Mouse (Mus musculus) midbrain, embryonic 11.5 days (tissue): ENCODE results near the gene Cdt1. TPM values are rescaled to one million over a fixed set of nuclear protein-coding genes. Genes with fewer than 3 reads are reported as not detected.

Source experiments
- ATAC-seq: fragments of 200-750 bp; cut with Nextera tagmentation; 2 replicates; pipeline ENCODE4 v1.8.0; 2017; ENCODE audit warnings: moderate TSS enrichment, moderate library complexity; ENCODE audit not compliant: low FRiP score
- DNase-seq: peaks from one replicate; pipeline ENCODE4 v3.0.0; 2015; ENCODE audit warnings: low spot score; ENCODE audit errors: missing footprints
- H3K27ac ChIP-seq: fragments of 300-500 bp; sonication (generic); 2 replicates; pipeline ENCODE4 v1.5.1; 2014; ENCODE audit warnings: low read depth, low read length
- H3K27me3 ChIP-seq: fragments of 300-500 bp; sonication (generic); 2 replicates; pipeline ENCODE4 v1.6.1; 2014; ENCODE audit warnings: mild to moderate bottlenecking, low read length, moderate library complexity, mixed read lengths; ENCODE audit not compliant: control insufficient read depth, insufficient read depth
- H3K36me3 ChIP-seq: fragments of 300-500 bp; sonication (generic); 2 replicates; pipeline ENCODE4 v1.6.1; 2014; ENCODE audit warnings: mild to moderate bottlenecking, low read length, moderate library complexity, mixed read lengths; ENCODE audit not compliant: control insufficient read depth, insufficient read depth
- H3K4me1 ChIP-seq: fragments of 300-500 bp; sonication (generic); 2 replicates; pipeline ENCODE4 v1.6.1; 2014; ENCODE audit warnings: low read length; ENCODE audit not compliant: control insufficient read depth, insufficient read depth
- H3K4me2 ChIP-seq: fragments of 300-500 bp; sonication (generic); 2 replicates; pipeline ENCODE4 v1.6.1; 2014; ENCODE audit warnings: mild to moderate bottlenecking, moderate library complexity
- H3K4me3 ChIP-seq: fragments of 300-500 bp; sonication (generic); 2 replicates; pipeline ENCODE4 v1.5.1; 2014; ENCODE audit warnings: low read depth, low read length
- H3K9ac ChIP-seq: fragments of 300-500 bp; sonication (generic); 2 replicates; pipeline ENCODE4 v1.6.1; 2014; ENCODE audit warnings: low read length
- H3K9me3 ChIP-seq: fragments of 300-500 bp; sonication (generic); 2 replicates; pipeline ENCODE4 v1.6.1; 2016; ENCODE audit warnings: low read length; ENCODE audit not compliant: control insufficient read depth
- WGBS: fragments of 180-500 bp; shearing (Covaris S2); extraction: QIAGEN DNeasy Blood & Tissue Kit; methylation state at CpG from one replicate; pipeline ENCODE4 v1.1.7; 2014; 5-methylcytosine and 5-hydroxymethylcytosine counted together
- polyA plus RNA-seq: library from polyadenylated mRNA; unstranded; fragments of >200 nt; fragmentation: Nextera tagmentation; extraction: Ambion mirVana; gene quantifications from 2 replicates; pipeline ENCODE4 v1.2.1, GENCODE M21; 2014

The Cdt1 gene
- polyA plus RNA-seq, 1 experiment from 2014 or later: 35.8 TPM

DNA sequence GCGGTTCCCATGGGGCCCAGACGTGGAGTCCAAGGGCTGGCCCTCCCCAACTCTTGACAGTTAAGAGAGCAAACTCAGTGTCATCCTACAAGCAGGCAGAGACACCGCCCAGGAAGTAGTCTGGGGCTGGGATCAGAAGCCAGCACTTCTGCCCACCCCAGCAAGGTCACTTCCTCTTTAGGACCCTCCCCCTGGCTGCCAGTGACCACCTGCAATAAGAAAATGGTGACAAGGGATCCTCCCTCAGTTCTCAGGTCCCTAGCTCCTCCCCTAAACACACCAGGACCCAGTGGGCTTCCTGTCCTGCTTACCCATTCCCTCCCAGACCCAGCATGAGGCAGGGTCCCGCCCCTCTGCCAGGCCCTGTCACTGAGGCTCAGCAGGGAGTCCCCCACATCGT is 20.0 kb upstream of the Cdt1 start:
- H3K4me3 ChIP-seq: no peak overlapping the region

DNA sequence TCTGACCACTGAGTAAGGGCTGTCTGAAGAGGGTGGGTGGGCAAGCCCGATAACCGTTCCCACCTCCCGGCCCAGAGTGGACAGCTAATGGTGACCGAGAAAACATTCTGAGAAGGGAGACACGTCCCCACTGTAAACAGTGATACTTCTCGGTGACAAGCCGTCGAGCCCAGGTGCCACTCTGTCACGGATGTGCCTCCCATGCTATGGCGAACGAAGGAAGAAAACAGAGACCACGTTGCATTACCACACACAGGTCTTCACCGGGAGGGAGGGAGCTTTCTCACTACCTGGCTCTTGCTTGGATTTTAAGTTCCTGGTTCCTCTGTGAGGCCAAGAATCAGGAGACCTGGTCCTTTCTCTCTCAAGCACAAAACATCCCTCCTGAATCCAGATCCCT is 19.5 kb upstream of the Cdt1 start:
- no peaks in the 10 kb centered on the region for H3K9me3 ChIP-seq
- peaks cover 21% of the 10 kb centered on the region for H3K27me3 ChIP-seq
- no peaks in the 10 kb centered on the region for H3K36me3 ChIP-seq
- 75% methylated on average over 13 of the region's 13 CpGs for WGBS
- no peak overlapping the region for H3K4me3 ChIP-seq
- H3K9ac ChIP-seq: no peak overlapping the region
- no peak for DNase-seq
- H3K4me2 ChIP-seq: no peak overlapping the region
- ATAC-seq: no peak
- peaks cover 4% of the 10 kb centered on the region for H3K4me1 ChIP-seq
- H3K27ac ChIP-seq: no peak overlapping the region

More for the DNA sequence above, 20.0 kb upstream of the Cdt1 start:
- H3K9ac ChIP-seq: no peak overlapping the region
- ATAC-seq: no peak
- H3K4me2 ChIP-seq: no peak overlapping the region
- peaks cover 21% of the 10 kb centered on the region for H3K27me3 ChIP-seq
- 37% methylated on average over 5 of the region's 5 CpGs for WGBS
- H3K9me3 ChIP-seq: no peaks in the 10 kb centered on the region
- DNase-seq: no peak
- H3K27ac ChIP-seq: no peak overlapping the region; the same call in 1 of the 2 replicates
- no peaks in the 10 kb centered on the region; the same call in 1 of the 2 replicates for H3K36me3 ChIP-seq
- H3K4me1 ChIP-seq: peaks cover 4% of the 10 kb centered on the region

DNA sequence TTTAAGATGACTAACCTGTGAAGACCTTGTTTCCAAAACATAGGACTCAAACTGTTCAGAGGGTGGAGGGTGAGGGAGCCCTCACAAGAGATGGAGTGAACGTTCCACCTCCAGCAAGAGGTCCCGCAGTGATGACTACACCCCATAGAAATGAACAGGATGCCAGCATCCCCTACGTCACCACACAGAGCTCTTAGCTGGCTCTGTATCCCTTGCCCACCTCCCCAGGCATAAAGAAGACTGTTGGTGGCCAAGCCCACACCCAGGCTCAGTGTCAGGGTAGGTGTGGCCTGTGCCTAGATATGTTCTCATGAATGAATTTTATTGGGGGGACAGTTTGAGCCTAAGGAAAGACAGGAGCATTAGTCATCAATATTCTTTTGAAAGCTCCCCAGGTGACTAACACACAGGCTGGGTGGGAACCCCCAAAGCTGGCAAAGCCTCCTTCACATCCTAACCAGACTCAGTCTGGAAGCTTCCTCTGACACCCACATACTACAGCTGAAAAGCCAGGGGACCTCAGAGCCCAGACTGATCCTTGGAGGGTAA is 18.9 kb upstream of the Cdt1 start:
- H3K36me3 ChIP-seq: no peaks in the 10 kb centered on the region
- 94% methylated on average over 3 of the region's 3 CpGs for WGBS
- H3K27me3 ChIP-seq: peaks cover 21% of the 10 kb centered on the region
- H3K4me1 ChIP-seq: peaks cover 4% of the 10 kb centered on the region
- no peak overlapping the region for H3K4me2 ChIP-seq
- no peak overlapping the region for H3K9ac ChIP-seq
- no peak overlapping the region for H3K4me3 ChIP-seq
- H3K9me3 ChIP-seq: no peaks in the 10 kb centered on the region
- DNase-seq: no peak
- no peak overlapping the region for H3K27ac ChIP-seq
- ATAC-seq: no peak

DNA sequence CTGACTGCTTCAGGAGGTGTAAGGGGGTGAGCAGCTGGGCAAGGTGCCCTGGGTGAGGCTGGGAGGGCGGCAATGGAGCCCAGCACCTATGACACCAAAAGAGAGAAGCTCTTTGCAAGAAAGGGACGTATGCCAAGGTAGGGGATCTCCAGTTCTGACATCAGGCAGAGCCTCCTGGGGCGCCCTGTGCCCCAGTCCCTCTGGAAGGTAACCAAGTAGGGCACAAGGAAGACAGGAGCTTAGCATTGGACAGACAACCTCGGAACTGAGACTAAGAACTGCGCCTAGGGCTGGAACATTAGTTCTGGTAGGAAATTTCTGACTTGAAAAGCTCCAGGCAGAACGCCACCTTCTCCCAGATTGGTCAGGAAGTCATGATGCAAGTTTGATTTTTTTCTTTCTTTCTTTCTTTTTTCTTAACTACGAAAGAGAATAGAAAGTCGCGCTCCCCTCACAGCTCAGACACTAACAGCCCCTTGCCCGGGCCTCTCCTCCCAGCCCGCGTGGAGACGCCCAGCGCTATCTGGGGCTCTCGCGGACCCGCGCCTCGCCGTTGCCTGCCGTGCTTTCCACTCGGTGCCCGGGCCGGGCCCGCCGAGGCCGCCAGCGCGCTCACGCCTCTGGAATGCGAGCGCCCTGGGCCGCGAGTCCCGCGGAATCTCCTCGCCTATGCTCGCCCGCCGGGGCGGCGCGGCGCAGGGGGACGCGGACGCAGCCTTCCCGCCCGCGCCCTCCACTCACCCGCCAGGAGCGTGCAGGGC is 17.4 kb upstream of the Cdt1 start:
- Histone ChIP-seq H3K4me2 (peak overlapping the region; percentile 68), H3K27ac (no peak overlapping the region), H3K4me1 (peaks cover 4% of the 10 kb centered on the region), H3K27me3 (peaks cover 21% of the 10 kb centered on the region), H3K4me3 (peak overlapping the region; percentile 41), H3K36me3 (no peaks in the 10 kb centered on the region), H3K9ac (peak overlapping the region; percentile 59), H3K9me3 (no peaks in the 10 kb centered on the region)
- WGBS: 6% methylated on average over 39 of the region's 52 CpGs
- DNase-seq: no peak
- ATAC-seq: peak; percentile 40; the same call in 1 of the 2 replicates

DNA sequence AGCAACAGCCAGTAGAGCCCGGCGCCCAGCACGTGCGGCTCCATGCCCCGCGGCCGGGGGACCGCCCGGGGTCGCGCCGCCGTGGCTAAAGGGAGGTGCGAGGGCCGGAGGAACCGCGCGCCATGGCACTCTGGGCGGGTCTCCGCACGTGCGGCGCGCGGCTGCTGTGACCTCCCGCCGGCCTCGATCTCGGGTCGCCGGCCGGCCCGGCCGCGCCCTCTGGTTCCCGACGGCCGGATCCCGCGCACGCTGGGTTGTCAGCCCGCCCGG is 16.9 kb upstream of the Cdt1 start:
- ATAC-seq (peak; percentile 41; the same call in 1 of the 2 replicates), DNase-seq (no peak)
- Histone ChIP-seq H3K36me3 (no peaks in the 10 kb centered on the region), H3K9me3 (no peaks in the 10 kb centered on the region), H3K27me3 (peaks cover 21% of the 10 kb centered on the region), H3K4me1 (peaks cover 4% of the 10 kb centered on the region), H3K9ac (peak overlapping the region; percentile 59), H3K4me3 (peak overlapping the region; percentile 41), H3K27ac (no peak overlapping the region), H3K4me2 (peak overlapping the region; percentile 68)
- under 1% methylated on average over 42 of the region's 43 CpGs for WGBS

DNA sequence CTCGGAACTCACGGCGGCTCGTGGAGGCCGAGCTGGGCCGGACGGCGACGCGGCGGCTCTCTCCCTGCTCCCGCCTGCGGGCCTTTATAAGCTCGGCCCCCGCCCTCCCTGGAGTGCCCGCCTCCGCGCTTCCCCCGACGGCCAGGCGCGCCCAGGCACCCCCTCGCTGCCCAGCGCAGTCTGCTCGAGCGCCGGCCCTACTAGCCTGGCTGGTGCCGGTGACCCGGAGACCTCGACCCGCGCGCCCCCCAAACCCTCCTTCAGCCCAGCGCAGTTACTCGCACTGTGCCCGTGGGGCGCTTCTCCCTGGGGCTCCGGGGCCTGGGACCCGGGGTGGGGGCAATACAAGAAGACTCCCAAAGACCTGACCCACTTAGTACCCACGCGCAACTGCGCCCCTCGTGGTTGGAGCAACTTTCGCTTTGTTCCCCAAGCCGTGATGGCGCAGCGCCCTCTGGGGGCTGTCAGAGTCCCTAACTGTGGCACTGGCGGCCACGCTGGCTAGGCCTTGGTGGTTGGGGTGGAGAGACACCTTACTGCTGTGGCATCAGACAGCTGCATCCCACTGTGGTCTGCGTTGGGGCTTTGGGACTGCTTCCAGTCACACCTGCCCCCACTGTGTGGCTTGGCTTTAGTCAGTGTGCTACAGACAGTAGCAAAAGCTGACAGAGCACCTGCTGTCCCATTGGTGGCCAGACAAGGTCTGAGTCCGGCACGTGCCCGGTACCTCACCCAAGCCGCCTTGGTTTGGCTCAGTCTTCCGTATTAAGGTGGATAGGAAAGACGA is 16.4 kb upstream of the Cdt1 start, which contains the start of gene Piezo1:
Gene Piezo1 (minus strand): TSS at position 65 of the 787 bp plus-strand sequence.
- peak within 1 kb of the TSS; percentile 41 for H3K4me3 ChIP-seq
- peak; percentile 67 for ATAC-seq
- WGBS: 11% methylated on average over 56 of the region's 56 CpGs
- H3K36me3 ChIP-seq: no peaks in the 10 kb centered on the region
- H3K4me2 ChIP-seq: peak within 1 kb of the TSS; percentile 68
- peak; percentile 97 for DNase-seq
- no peak within 1 kb of the TSS for H3K27ac ChIP-seq
- peaks cover 21% of the 10 kb centered on the region for H3K27me3 ChIP-seq
- H3K4me1 ChIP-seq: peaks cover 4% of the 10 kb centered on the region
- H3K9me3 ChIP-seq: no peaks in the 10 kb centered on the region
- peak within 1 kb of the TSS; percentile 59 for H3K9ac ChIP-seq

DNA sequence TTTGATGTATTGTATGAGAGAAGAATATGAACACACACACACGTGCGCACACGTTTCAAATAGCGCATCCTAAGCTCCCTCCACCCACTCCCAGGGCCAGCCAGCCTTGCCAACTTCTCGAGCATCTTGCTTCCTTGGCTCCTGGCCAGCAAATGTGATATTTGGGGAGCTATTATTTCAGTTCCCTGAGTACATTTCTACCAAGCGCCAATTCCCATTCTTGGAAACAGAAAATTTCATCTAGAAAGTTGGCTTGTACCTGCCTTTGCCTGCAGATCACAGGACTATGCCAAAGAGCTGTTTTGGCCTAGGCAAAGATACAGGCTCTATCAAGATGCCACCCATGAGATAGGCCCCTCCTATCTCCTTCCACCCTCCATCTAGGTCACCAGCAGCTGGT is 13.0 kb upstream of the Cdt1 start:
- 91% methylated on average over 6 of the region's 6 CpGs for WGBS
- no peak overlapping the region for H3K4me2 ChIP-seq
- H3K4me3 ChIP-seq: no peak overlapping the region
- no peak for DNase-seq
- no peaks in the 10 kb centered on the region for H3K36me3 ChIP-seq
- H3K27me3 ChIP-seq: peaks cover 21% of the 10 kb centered on the region
- no peak overlapping the region for H3K27ac ChIP-seq
- H3K9ac ChIP-seq: no peak overlapping the region
- H3K9me3 ChIP-seq: no peaks in the 10 kb centered on the region
- ATAC-seq: no peak
- H3K4me1 ChIP-seq: peaks cover 4% of the 10 kb centered on the region; the same call in 1 of the 2 replicates

DNA sequence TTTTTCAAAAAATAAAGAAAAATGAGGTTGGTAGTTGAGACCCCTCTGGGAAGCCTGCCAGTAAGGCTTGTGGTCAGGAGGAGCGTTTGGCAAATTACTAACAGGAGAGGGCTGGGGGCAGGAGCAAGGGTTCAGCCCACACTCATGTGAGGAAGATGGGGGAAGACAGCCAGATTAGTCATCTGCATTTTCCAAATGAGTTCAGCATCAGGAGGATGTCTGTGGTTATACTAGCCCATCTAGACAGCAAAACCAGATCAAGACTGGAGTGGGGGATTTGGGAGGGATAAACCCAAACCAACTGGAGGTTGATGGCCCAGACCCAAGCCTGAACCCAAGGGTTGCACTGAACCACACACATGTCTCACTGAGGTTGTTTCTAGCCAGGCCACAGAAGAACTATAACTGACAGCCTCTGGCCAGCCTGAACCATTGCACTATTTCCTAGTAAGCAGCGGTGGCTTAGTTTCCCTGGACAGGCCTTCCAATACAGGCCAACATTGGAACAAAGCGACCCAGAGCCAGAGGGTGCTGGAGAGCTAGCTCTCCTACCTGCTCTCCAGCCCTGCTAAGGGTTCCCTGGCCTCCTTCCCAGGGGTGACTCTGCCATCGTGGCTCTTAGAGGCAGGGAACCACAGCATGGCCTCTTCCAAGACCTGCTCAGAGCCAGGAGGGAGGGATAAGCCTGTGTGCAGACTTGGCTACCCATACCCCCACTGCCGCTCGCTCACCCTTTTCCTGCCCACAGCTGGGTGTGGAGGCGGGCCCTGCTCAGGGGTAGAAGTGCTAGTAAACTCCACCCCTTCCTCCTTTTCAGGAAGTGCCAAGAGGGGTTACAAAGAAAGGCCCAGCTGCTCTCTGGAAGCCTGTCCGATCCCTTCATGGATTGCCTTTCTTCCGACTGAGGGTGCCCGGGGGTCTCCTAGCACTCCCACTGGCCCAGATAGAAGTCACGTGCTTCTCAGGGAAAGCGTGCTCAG is 11.5 kb upstream of the Cdt1 start:
- no peak for ATAC-seq

More for the DNA sequence above, 11.5 kb upstream of the Cdt1 start:
- H3K27ac ChIP-seq: no peak overlapping the region
- H3K9me3 ChIP-seq: no peaks in the 10 kb centered on the region
- no peak overlapping the region for H3K4me3 ChIP-seq
- H3K4me2 ChIP-seq: no peak overlapping the region
- H3K9ac ChIP-seq: no peak overlapping the region
- peak; percentile 80 for DNase-seq
- no peaks in the 10 kb centered on the region for H3K36me3 ChIP-seq
- 70% methylated on average over 12 of the region's 12 CpGs for WGBS
- H3K4me1 ChIP-seq: no peaks in the 10 kb centered on the region
- peaks cover 5% of the 10 kb centered on the region for H3K27me3 ChIP-seq
